Mouse (Mus musculus) lung, postnatal 0 days (tissue): ENCODE results near the gene Ppm1l. TPM values are rescaled to one million over a fixed set of nuclear protein-coding genes. Genes with fewer than 3 reads are reported as not detected.
A peak's percentile ranks its signal among the peaks of the same experiment; 100 is the strongest.

ENCODE experiments used
- ATAC-seq: fragments of 200-750 bp; cut with Nextera tagmentation; 2 replicates; pipeline ENCODE4 v1.8.0; 2017; ENCODE audit warnings: moderate library complexity
- DNase-seq: peaks from one replicate; pipeline ENCODE4 v3.0.0-alpha.2; 2016; ENCODE audit warnings: low spot score
- H3K27ac ChIP-seq: fragments of 300-500 bp; sonication (generic); 2 replicates; pipeline ENCODE4 v1.5.1; 2014; ENCODE audit warnings: antibody characterized with exemption, mild to moderate bottlenecking, low read length, mixed read lengths
- H3K27me3 ChIP-seq: fragments of 300-500 bp; sonication (generic); replicated peaks from 2 replicates; pipeline ENCODE4 v1.6.1; 2014; ENCODE audit warnings: low read length, mixed read lengths; ENCODE audit not compliant: insufficient read depth
- H3K36me3 ChIP-seq: fragments of 300-500 bp; sonication (generic); 2 replicates; pipeline ENCODE4 v1.6.1; 2014; ENCODE audit warnings: low read length, mixed read lengths; ENCODE audit not compliant: insufficient read depth
- H3K4me1 ChIP-seq: fragments of 300-500 bp; sonication (generic); 2 replicates; pipeline ENCODE4 v1.6.1; 2014; ENCODE audit warnings: antibody characterized with exemption, low read depth, low read length, mixed read lengths; ENCODE audit not compliant: insufficient read depth
- H3K4me2 ChIP-seq: fragments of 300-500 bp; sonication (generic); replicated peaks from 2 replicates; pipeline ENCODE4 v1.6.1; 2014; ENCODE audit warnings: low read depth, mild to moderate bottlenecking, low read length, moderate library complexity, mixed read lengths
- H3K4me3 ChIP-seq: fragments of 300-500 bp; sonication (generic); 2 replicates; pipeline ENCODE4 v1.5.1; 2014; ENCODE audit warnings: low read depth, low read length
- H3K9ac ChIP-seq: fragments of 300-500 bp; sonication (generic); replicated peaks from 2 replicates; pipeline ENCODE4 v1.6.1; 2014; ENCODE audit warnings: low read depth, mild to moderate bottlenecking
- H3K9me3 ChIP-seq: fragments of 300-500 bp; sonication (generic); 2 replicates; pipeline ENCODE4 v1.6.1; 2016; ENCODE audit warnings: low read length, mixed read lengths
- CTCF ChIP-seq: IDR thresholded peaks from 2 replicates; pipeline ENCODE4 v1.5.1; 2016; ENCODE audit warnings: antibody characterized with exemption, mild to moderate bottlenecking
- EP300 ChIP-seq: IDR thresholded peaks from 2 replicates; pipeline ENCODE4 v1.6.1; 2016; ENCODE audit warnings: antibody characterized with exemption, mild to moderate bottlenecking, control low read depth
- WGBS: fragments of 180-500 bp; shearing (Covaris S2); extraction: QIAGEN DNeasy Blood & Tissue Kit; methylation state at CpG from one replicate; pipeline ENCODE4 v1.1.7; 2014; 5-methylcytosine and 5-hydroxymethylcytosine counted together
- polyA plus RNA-seq: library from polyadenylated mRNA; unstranded; fragments of >200 nt; fragmentation: Nextera tagmentation; extraction: Ambion mirVana; gene quantifications from 2 replicates; pipeline ENCODE4 v1.2.1, GENCODE M21; 2015

Ppm1l gene
- polyA plus RNA-seq, 1 experiment from 2014 or later: 5.8 TPM

GRCm38 (mm10) chr3:69343124-69343523 is 26.5 kb downstream of the Ppm1l start:
- WGBS: 78% methylated on average over 10 of the region's 10 CpGs
- H3K36me3 ChIP-seq: no peaks in the 10 kb centered on the region
- DNase-seq: no peak
- no peak overlapping the region for H3K4me2 ChIP-seq
- no peak overlapping the region for H3K27ac ChIP-seq
- TF ChIP-seq EP300: no peak
- no peak for TF ChIP-seq CTCF
- no peak overlapping the region for H3K9ac ChIP-seq
- H3K27me3 ChIP-seq: no peaks in the 10 kb centered on the region
- no peak overlapping the region for H3K4me3 ChIP-seq
- H3K9me3 ChIP-seq: no peaks in the 10 kb centered on the region
- no peaks in the 10 kb centered on the region for H3K4me1 ChIP-seq
- no peak for ATAC-seq

DNA sequence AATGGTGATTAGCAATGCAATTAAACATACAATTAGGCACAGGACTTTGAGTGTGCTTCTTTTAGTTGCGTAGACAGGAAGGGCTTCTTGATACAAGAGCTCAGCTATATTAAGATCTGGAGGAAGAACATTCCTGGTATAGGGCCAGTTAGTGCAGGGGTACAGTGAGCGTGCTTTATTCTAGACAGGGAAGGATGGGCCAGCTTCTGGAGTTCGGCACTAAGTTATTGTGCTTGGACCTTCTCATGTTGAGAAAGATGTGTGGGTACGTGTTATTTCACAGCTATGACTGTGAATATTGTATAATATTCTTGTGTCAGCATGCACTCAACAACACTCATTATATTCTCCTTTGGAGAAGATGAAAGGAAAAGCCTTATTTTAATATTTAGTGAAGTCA is 29.9 kb downstream of the Ppm1l start:
- H3K36me3 ChIP-seq: no peaks in the 10 kb centered on the region
- no peak overlapping the region for H3K27ac ChIP-seq
- H3K4me2 ChIP-seq: no peak overlapping the region
- H3K9me3 ChIP-seq: no peaks in the 10 kb centered on the region
- no peak overlapping the region for H3K9ac ChIP-seq
- H3K4me1 ChIP-seq: no peaks in the 10 kb centered on the region
- DNase-seq (no peak), ATAC-seq (no peak)
- H3K27me3 ChIP-seq: no peaks in the 10 kb centered on the region
- 85% methylated on average over 4 of the region's 4 CpGs for WGBS
- no peak overlapping the region for H3K4me3 ChIP-seq
- TF ChIP-seq CTCF: no peak
- TF ChIP-seq EP300: no peak

- Histone ChIP-seq H3K4me2 (no peak overlapping the region), H3K4me1 (no peaks in the 10 kb centered on the region), H3K27me3 (no peaks in the 10 kb centered on the region), H3K27ac (no peak overlapping the region), H3K9me3 (no peaks in the 10 kb centered on the region), H3K9ac (no peak overlapping the region), H3K4me3 (no peak overlapping the region), H3K36me3 (no peaks in the 10 kb centered on the region)
- peak; percentile 41 for DNase-seq
- TF ChIP-seq EP300 (no peak), CTCF (peak; percentile 55)
- 60% methylated on average over 11 of the region's 11 CpGs for WGBS
- ATAC-seq: no peak
These were observed 31.7 kb downstream of the Ppm1l start for GRCm38 (mm10) chr3:69348197-69348920.

- Histone ChIP-seq H3K9me3 (no peaks in the 10 kb centered on the region), H3K36me3 (no peaks in the 10 kb centered on the region), H3K9ac (no peak overlapping the region), H3K4me1 (no peaks in the 10 kb centered on the region), H3K4me2 (no peak overlapping the region), H3K27ac (no peak overlapping the region), H3K4me3 (no peak overlapping the region), H3K27me3 (no peaks in the 10 kb centered on the region)
- no peak for TF ChIP-seq EP300
- no peak for TF ChIP-seq CTCF
- DNase-seq: no peak
- 66% methylated on average over 4 of the region's 4 CpGs for WGBS
- ATAC-seq: no peak
These were observed 32.2 kb downstream of the Ppm1l start for GRCm38 (mm10) chr3:69348921-69349237.

GRCm38 (mm10) chr3:69349973-69350372 is 33.3 kb downstream of the Ppm1l start:
- DNase-seq: no peak
- H3K4me3 ChIP-seq: no peak overlapping the region
- no peak for ATAC-seq
- WGBS: 92% methylated on average over 6 of the region's 6 CpGs
- no peaks in the 10 kb centered on the region for H3K9me3 ChIP-seq
- no peaks in the 10 kb centered on the region for H3K27me3 ChIP-seq
- no peak overlapping the region for H3K27ac ChIP-seq
- H3K4me1 ChIP-seq: no peaks in the 10 kb centered on the region
- TF ChIP-seq CTCF: no peak
- no peak for TF ChIP-seq EP300
- no peak overlapping the region for H3K9ac ChIP-seq
- no peak overlapping the region for H3K4me2 ChIP-seq
- H3K36me3 ChIP-seq: no peaks in the 10 kb centered on the region

DNA sequence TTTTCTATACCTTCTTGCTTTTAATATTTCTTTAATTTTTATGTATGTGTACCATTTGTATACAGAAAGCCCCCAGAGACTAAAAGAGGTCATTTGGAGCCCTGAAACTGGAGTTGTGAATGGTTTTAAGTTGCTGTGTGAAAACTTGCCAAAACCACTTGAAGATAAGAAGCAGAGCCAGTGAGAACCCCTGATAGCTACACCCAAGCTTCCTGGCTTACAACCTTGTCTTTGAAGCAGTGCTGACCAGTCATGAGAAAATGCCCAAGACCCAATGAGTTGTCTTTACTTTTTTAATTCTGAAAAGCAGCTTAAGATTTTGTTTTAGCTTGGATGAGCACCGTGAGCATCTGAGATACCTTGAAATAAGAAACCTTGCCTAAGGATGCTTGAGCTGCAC is 35.5 kb downstream of the Ppm1l start:
- WGBS: 74% methylated on average over 1 of the region's 1 CpGs
- DNase-seq: peak; percentile 76
- no peaks in the 10 kb centered on the region for H3K9me3 ChIP-seq

More for the DNA sequence above, 35.5 kb downstream of the Ppm1l start:
- H3K4me2 ChIP-seq: no peak overlapping the region
- no peak overlapping the region for H3K27ac ChIP-seq
- no peaks in the 10 kb centered on the region for H3K36me3 ChIP-seq
- TF ChIP-seq EP300 (peak; percentile 36; the same call in 1 of the 2 replicates), CTCF (no peak)
- H3K4me1 ChIP-seq: no peaks in the 10 kb centered on the region
- H3K27me3 ChIP-seq: no peaks in the 10 kb centered on the region
- H3K4me3 ChIP-seq: no peak overlapping the region
- peak; percentile 67 for ATAC-seq
- no peak overlapping the region for H3K9ac ChIP-seq
